Mouse (Mus musculus) megakaryocyte, embryonic 14.5 days (primary cell): ENCODE results near the gene Fmod. TPM values are rescaled to one million over a fixed set of nuclear protein-coding genes. Genes with fewer than 3 reads are reported as not detected.
A peak's percentile ranks its signal among the peaks of the same experiment; 100 is the strongest.

Source experiments
- H3K27me3 ChIP-seq: replicated peaks from 2 replicates; pipeline ENCODE3; 2012; ENCODE audit warnings: inconsistent platforms
- H3K36me3 ChIP-seq: replicated peaks from 2 replicates; pipeline ENCODE3; 2012; ENCODE audit warnings: low read length, inconsistent platforms, mixed read lengths
- H3K4me1 ChIP-seq: 2 replicates; pipeline ENCODE4 v1.6.1; 2012; ENCODE audit warnings: inconsistent platforms
- H3K4me3 ChIP-seq: replicated peaks from 2 replicates; pipeline ENCODE3; 2012; ENCODE audit warnings: moderate library complexity, mild to moderate bottlenecking, inconsistent platforms
- H3K9me3 ChIP-seq: 2 replicates; pipeline ENCODE4 v1.6.1; 2012; ENCODE audit warnings: inconsistent platforms
- FLI1 ChIP-seq: IDR thresholded peaks from 2 replicates; pipeline ENCODE4 v1.6.1; 2012; ENCODE audit warnings: low read length, inconsistent platforms, mixed read lengths
- GATA1 ChIP-seq: IDR thresholded peaks from 3 replicates; pipeline ENCODE4 v1.6.1; 2012; ENCODE audit warnings: mixed read lengths, low read length, inconsistent platforms, borderline replicate concordance
- polyA plus RNA-seq: library from polyadenylated mRNA; stranded (reverse); fragments of >175 nt; gene quantifications from 2 replicates; pipeline ENCODE4 v1.2.3, GENCODE M21; 2012; ENCODE audit warnings: low replicate concordance; ENCODE audit not compliant: insufficient read depth

Gene Fmod
- polyA plus RNA-seq, 1 experiment = not detected

DNA sequence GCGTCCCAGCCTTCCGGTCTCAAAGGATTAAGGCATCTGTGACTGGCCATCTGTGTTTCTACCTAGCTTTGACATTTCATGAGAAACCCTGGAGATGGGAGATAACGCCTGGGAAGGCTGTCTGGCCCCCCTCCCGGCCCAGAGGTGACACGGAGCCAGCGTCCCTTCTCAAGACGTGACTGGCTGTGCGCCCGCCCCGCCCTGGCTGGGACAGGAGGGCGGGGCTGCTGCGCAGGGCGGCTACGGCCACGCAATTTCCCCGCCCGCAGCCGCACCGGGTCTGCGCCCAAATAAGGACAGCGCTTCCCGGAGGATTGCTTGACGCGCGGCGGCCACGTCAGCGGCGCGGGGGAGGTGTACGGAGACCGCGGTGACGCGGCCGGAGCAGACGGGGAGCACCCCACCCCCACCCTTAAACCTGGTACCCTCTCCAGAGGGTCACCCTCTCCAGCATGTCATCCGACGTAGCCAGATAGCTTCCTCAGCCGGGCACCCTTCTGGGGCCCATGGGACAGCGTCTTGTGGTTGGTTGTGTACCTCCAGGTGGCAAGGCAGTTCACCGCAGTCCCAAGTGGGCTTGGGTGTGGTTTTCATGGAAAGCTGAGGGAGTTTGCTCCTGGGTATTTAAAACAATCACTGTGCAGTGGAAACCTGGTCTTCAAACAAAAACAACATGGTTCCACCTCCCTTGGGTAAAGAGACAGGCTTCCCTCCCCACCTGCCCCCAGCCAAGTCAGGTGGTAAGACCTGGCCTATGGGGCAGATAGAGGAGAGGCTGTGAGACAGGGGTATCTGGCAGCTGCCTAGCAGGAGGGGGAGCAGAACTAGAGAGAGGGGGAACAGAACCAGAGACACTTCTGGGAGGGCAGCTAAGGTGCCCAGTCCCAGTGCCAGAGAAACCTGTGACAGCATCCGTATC lies 56.1 kb downstream of the Fmod start:
- no peaks in the 10 kb centered on the region for H3K27me3 ChIP-seq
- peaks cover 77% of the 10 kb centered on the region for H3K4me1 ChIP-seq
- TF ChIP-seq GATA1 (0 out of 3 replicates have a peak, but pooled peaks have one; percentile 25), FLI1 (no peak)
- no peaks in the 10 kb centered on the region for H3K9me3 ChIP-seq
- no peaks in the 10 kb centered on the region for H3K36me3 ChIP-seq
- peak overlapping the region; percentile 91 for H3K4me3 ChIP-seq

DNA sequence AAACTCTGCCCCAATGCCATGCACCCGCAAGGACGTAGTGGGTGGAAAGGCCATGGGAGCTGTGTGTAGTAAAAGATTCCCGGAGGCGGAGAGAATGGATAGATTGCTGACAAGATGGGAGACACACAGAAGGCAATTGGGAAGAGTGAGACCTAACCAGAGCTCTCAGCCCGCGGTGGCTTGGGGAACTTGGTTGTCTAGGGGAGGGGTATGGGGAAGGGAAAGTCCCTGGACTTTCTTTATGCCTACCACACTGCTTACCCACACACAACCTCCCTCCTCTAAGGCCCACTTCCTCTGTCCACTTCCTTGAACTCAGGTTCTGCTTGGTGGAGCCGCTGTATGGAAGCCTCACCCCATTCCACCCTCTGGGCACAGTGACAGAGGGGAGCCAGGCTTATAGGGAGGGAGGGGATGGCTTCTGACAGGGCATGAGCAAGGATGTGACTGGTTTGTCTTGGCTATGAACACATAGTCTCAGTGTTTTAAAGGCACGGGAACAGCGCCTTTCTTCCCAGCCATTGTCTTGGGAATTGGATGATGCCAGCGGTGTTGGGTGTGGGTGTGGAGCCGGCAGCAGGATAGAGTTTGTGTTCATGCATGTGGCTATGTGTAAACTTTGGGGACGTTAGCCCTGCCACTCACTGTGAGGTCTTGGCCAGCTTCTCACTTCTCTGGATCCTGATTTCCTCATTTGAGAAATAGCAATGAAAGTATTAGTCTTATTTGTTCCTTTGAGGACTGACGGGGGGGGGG lies 56.9 kb downstream of the Fmod start:
- Histone ChIP-seq H3K4me3 (peak overlapping the region; percentile 91), H3K9me3 (no peaks in the 10 kb centered on the region), H3K36me3 (no peaks in the 10 kb centered on the region), H3K27me3 (no peaks in the 10 kb centered on the region), H3K4me1 (peaks cover 80% of the 10 kb centered on the region)
- TF ChIP-seq FLI1 (no peak), GATA1 (no peak)

DNA sequence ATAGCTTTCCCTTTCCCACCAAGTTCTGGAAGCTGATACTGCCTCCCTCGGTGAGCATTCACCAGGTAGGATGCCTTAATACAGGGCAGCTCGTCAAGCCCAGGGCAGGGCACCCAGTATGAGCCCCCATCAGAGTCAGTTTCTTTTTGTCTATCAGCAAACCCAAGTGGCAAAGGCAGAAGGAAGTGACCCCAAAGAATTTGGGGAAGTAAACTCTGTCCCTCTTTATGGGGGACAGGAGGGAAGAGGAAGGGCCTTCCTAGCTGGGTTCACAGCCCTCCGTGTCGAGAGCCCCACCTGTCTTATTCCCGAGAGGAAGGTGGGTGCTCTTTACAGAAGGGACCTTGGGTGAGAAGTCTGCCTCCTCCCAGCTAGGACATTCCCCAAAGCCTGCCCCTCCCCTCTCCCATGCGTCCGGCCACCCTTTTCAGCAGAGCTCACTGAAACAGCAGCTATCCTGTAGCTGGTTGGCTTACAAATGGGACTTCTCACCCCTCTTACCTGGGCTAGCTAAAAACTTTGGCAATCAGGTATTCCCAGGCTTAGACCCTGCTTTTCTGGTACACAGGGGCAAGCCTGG lies 58.1 kb downstream of the Fmod start:
- Histone ChIP-seq H3K4me3 (peak overlapping the region; percentile 71), H3K9me3 (no peaks in the 10 kb centered on the region), H3K4me1 (peaks cover 92% of the 10 kb centered on the region), H3K27me3 (no peaks in the 10 kb centered on the region), H3K36me3 (no peaks in the 10 kb centered on the region)
- TF ChIP-seq FLI1 = no peak
- no peak for TF ChIP-seq GATA1

DNA sequence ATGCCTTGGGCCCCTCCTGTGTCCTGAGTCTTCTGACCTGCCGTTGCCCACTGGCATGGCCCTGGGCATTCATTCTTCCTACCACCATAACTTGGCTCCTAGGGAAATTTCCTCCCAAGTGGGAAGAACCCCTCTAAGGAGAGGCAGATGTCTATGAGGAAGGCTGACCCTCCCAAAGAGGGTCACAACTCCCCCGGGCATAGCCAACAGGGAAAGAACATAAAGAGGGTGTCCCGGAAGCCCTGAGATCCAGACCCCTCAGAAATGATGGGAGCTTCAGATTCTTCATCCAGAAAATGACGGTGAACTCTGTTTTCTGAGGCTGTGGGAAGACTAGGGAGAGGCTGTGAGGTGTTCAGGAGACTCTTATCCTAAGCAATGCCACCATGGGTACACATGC lies 58.7 kb downstream of the Fmod start:
- TF ChIP-seq GATA1 (no peak), FLI1 (no peak)
- Histone ChIP-seq H3K9me3 (no peaks in the 10 kb centered on the region), H3K4me3 (no peak overlapping the region), H3K27me3 (no peaks in the 10 kb centered on the region), H3K4me1 (peaks cover 98% of the 10 kb centered on the region), H3K36me3 (no peaks in the 10 kb centered on the region)

DNA sequence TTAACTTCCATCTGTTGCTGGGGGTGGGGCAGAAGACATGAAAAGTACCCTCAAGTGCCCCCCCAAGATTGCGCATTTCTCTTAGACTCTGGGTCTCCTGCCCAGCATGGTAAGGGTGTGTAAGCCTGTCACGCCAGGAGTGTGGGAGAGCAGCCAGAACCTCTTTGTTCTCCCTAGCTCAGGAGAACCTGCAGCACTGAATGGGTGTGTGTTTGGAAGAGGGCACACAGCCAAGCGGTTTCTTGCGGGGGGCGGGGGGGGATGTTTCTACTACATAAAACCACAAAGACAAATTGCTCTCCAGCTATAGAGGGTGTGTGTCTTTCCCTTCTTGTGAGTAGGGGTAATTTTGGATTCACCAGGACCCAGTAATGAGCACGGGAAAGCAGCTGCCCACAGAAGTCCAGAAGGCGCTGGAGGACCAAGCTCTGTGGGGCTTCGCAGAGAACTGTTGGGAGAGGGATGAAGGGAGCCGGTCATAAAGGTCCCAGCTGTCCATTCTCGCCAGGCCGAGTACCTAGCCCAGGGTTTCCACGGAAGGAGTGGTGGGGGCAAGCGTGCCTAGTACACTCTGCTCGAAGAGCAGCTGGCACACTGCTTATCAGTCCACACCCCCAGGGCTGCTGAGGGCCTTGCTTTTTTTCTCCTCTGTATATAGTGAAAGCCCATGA lies 59.3 kb downstream of the Fmod start:
- Histone ChIP-seq H3K36me3 (no peaks in the 10 kb centered on the region), H3K4me3 (no peak overlapping the region), H3K9me3 (no peaks in the 10 kb centered on the region), H3K27me3 (no peaks in the 10 kb centered on the region), H3K4me1 (peaks cover 100% of the 10 kb centered on the region)
- TF ChIP-seq GATA1 (no peak), FLI1 (no peak)

DNA sequence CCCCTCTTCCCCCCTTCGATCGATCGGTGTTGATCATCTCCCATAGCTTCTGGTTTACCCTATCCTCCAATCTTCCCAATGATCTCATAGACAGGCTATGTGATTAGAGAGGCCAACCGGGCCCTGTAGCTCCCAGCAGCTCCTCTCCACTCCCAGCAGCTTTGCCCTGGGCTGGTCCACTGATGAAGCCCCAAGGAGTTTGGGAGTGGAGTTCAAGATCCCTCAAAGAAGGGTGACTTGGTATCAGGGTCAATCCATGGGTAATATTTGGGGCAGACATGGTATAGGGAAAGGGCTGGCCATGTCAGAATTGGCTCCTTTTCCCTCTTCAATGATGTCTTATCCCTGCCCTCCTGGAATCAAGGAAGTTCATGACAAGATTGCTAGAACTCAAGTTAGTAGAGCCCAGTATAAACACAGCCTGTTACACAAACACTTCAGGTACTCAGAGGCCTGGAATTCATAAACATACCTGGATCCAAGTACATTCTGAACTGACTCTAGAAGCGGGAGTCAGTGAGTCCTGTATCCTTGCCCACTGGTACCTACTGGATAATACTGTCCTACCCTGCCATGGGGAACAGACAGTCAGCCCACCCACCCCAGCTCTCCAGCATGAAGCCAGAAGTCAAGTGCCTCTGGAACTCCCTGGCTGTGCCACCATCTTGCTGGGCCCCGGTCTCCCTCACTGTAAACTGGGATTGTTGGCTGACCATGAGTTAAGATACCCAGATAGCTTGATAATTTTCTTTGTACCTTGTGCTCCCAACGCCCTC lies 60.2 kb downstream of the Fmod start:
- peak overlapping the region; percentile 35 for H3K4me3 ChIP-seq

More for the DNA sequence above, 60.2 kb downstream of the Fmod start:
- TF ChIP-seq GATA1 = no peak
- no peak for TF ChIP-seq FLI1
- peaks cover 100% of the 10 kb centered on the region for H3K4me1 ChIP-seq
- H3K9me3 ChIP-seq = no peaks in the 10 kb centered on the region
- no peaks in the 10 kb centered on the region for H3K27me3 ChIP-seq
- no peaks in the 10 kb centered on the region for H3K36me3 ChIP-seq

Other genes with a start within 250 kb of the Fmod start
- 3.9 TPM in 1 of 2 replicates, not detected in the other for gene Atp2b4, start 236.2 kb upstream of the Fmod start, polyA plus RNA-seq
- not detected in 2 replicates for gene Optc, start 129.3 kb upstream of the Fmod start, polyA plus RNA-seq
- gene Prelp, start 115.8 kb upstream of the Fmod start, polyA plus RNA-seq = not detected in 2 replicates
- gene Btg2, start 41.9 kb downstream of the Fmod start, polyA plus RNA-seq = 8.3 and 13.9 TPM in 2 replicates
- gene Chit1, start 74.0 kb downstream of the Fmod start, polyA plus RNA-seq = not detected in 2 replicates
- gene Chil1, start 144.9 kb downstream of the Fmod start, polyA plus RNA-seq = 5.0 TPM in 1 of 2 replicates, not detected in the other
- gene Mybph, start 156.2 kb downstream of the Fmod start, polyA plus RNA-seq = not detected in 2 replicates
- 0.50 TPM in 1 of 2 replicates, not detected in the other for gene Adora1, start 198.2 kb downstream of the Fmod start, polyA plus RNA-seq